26 mouse cellular contexts compared by ENCODE assay signal in genomic region chr17:75640575-75640974, GRCm38 (mm10).
A peak's percentile ranks its signal among the peaks of the same experiment; 100 is the strongest.
DNase-seq lines count a peak whose midpoint lies in the region; ATAC-seq and TF ChIP-seq lines count a peak whose summit lies in the region.
"Had no signal": no experiment of that assay in that cellular context is flagged by ENCODE, and none has a peak within 500 bp of the region (broad histone marks: within the 10 kb centered on the region; RNA-seq: fewer than 3 reads in every experiment).

No protein-coding gene starts in this region.

- no peaks in the 10 kb centered on the region for H3K9me3 ChIP-seq in forebrain, embryonic 12.5 days
- no peaks in the 10 kb centered on the region for H3K9me3 ChIP-seq in forebrain, embryonic 11.5 days (ENCODE audit: control insufficient read depth, low read length)
- H3K9me3 ChIP-seq in midbrain, embryonic 13.5 days = no peaks in the 10 kb centered on the region
- H3K9me3 ChIP-seq in midbrain, embryonic 10.5 days (replicated peaks) = no peaks in the 10 kb centered on the region
- H3K9me3 ChIP-seq in hindbrain, embryonic 12.5 days (replicated peaks) = no peaks in the 10 kb centered on the region
- H3K9me3 ChIP-seq: heart, embryonic 13.5 days; intestine, embryonic 15.5 days; limb, embryonic 13.5 days; neural tube, embryonic 15.5 days had no signal

- peak; percentile 11; the same call in 1 of the 2 replicates for ATAC-seq in forebrain, embryonic 12.5 days (ENCODE audit: low FRiP score)
- ATAC-seq in forebrain, embryonic 11.5 days (replicated peaks; ENCODE audit: low FRiP score) = no peak
- ATAC-seq in midbrain, embryonic 13.5 days = peak; percentile 67; the same call in 1 of the 2 replicates
- 0 out of 2 replicates have a peak, but pooled peaks have one; percentile 36 for ATAC-seq in hindbrain, embryonic 12.5 days (ENCODE audit: low FRiP score)
- ATAC-seq: intestine, embryonic 15.5 days had no signal

- H3K27me3 ChIP-seq in forebrain, embryonic 12.5 days = peaks cover 17% of the 10 kb centered on the region; the same call in 1 of the 2 replicates
- H3K27me3 ChIP-seq in forebrain, embryonic 11.5 days (ENCODE audit: control insufficient read depth, insufficient read depth, low read length) = no peaks in the 10 kb centered on the region; the same call in 1 of the 2 replicates
- H3K27me3 ChIP-seq in midbrain, embryonic 13.5 days = no peaks in the 10 kb centered on the region
- H3K27me3 ChIP-seq in midbrain, embryonic 10.5 days (ENCODE audit: low read depth, poor library complexity, severe bottlenecking) = no peaks in the 10 kb centered on the region
- no peaks in the 10 kb centered on the region for H3K27me3 ChIP-seq in hindbrain, embryonic 12.5 days
- no peaks in the 10 kb centered on the region for H3K27me3 ChIP-seq in myocyte (ENCODE audit: control insufficient read depth, insufficient read depth, insufficient read length)
- H3K27me3 ChIP-seq: heart, embryonic 13.5 days; intestine, embryonic 15.5 days; limb, embryonic 13.5 days; neural tube, embryonic 15.5 days had no signal

- no peak overlapping the region for H3K4me3 ChIP-seq in forebrain, embryonic 12.5 days (replicated peaks)
- H3K4me3 ChIP-seq in forebrain, embryonic 11.5 days (ENCODE audit: low read depth, low read length) = no peak overlapping the region
- H3K4me3 ChIP-seq in midbrain, embryonic 13.5 days (replicated peaks) = no peak overlapping the region
- no peak overlapping the region for H3K4me3 ChIP-seq in midbrain, embryonic 10.5 days
- H3K4me3 ChIP-seq in hindbrain, embryonic 12.5 days = no peak overlapping the region
- no peak overlapping the region for H3K4me3 ChIP-seq in myocyte
- H3K4me3 ChIP-seq: heart, adult 2 months; heart, embryonic 13.5 days; intestine, embryonic 15.5 days; layer of hippocampus, adult 2 months; left cerebral cortex, adult 2 months; limb, embryonic 13.5 days; neural tube, embryonic 15.5 days had no signal

- no peak overlapping the region for H3ac ChIP-seq in myocyte (ENCODE audit: control insufficient read depth, insufficient read length)

- WGBS in forebrain, embryonic 12.5 days = 62% methylated on average over 5 of the region's 5 CpGs
- 70% methylated on average over 5 of the region's 5 CpGs for WGBS in forebrain, embryonic 11.5 days
- WGBS in midbrain, embryonic 13.5 days = 43% methylated on average over 5 of the region's 5 CpGs
- 82% methylated on average over 5 of the region's 5 CpGs for WGBS in midbrain, embryonic 10.5 days
- WGBS in hindbrain, embryonic 12.5 days = 55% methylated on average over 5 of the region's 5 CpGs

- H3K4me1 ChIP-seq in forebrain, embryonic 12.5 days = peaks cover 10% of the 10 kb centered on the region
- no peaks in the 10 kb centered on the region for H3K4me1 ChIP-seq in forebrain, embryonic 11.5 days (replicated peaks; ENCODE audit: control insufficient read depth, insufficient read depth, low read length)
- peaks cover 10% of the 10 kb centered on the region for H3K4me1 ChIP-seq in midbrain, embryonic 13.5 days (replicated peaks)
- peaks cover 9% of the 10 kb centered on the region; the same call in 1 of the 2 replicates for H3K4me1 ChIP-seq in midbrain, embryonic 10.5 days
- H3K4me1 ChIP-seq in hindbrain, embryonic 12.5 days = peaks cover 9% of the 10 kb centered on the region; the same call in 1 of the 2 replicates
- H3K4me1 ChIP-seq: heart, embryonic 13.5 days; intestine, embryonic 15.5 days; limb, embryonic 13.5 days had no signal

- H3K27ac ChIP-seq in forebrain, embryonic 12.5 days = no peak overlapping the region
- H3K27ac ChIP-seq in forebrain, embryonic 11.5 days (ENCODE audit: low read depth, low read length) = no peak overlapping the region
- peak overlapping the region; percentile 44; the same call in 1 of the 2 replicates for H3K27ac ChIP-seq in midbrain, embryonic 13.5 days
- no peak overlapping the region for H3K27ac ChIP-seq in midbrain, embryonic 10.5 days (replicated peaks)
- H3K27ac ChIP-seq in hindbrain, embryonic 12.5 days = peak overlapping the region; percentile 23; the same call in 1 of the 2 replicates
- H3K27ac ChIP-seq: heart, adult 2 months; heart, embryonic 13.5 days; intestine, embryonic 15.5 days; layer of hippocampus, adult 2 months; left cerebral cortex, adult 2 months; limb, embryonic 13.5 days; neural tube, embryonic 15.5 days had no signal

- no peaks in the 10 kb centered on the region for H3K36me3 ChIP-seq in forebrain, embryonic 12.5 days (replicated peaks)
- H3K36me3 ChIP-seq in forebrain, embryonic 11.5 days (ENCODE audit: control insufficient read depth, insufficient read depth, low read length) = no peaks in the 10 kb centered on the region
- H3K36me3 ChIP-seq in midbrain, embryonic 13.5 days = no peaks in the 10 kb centered on the region
- H3K36me3 ChIP-seq in midbrain, embryonic 10.5 days = no peaks in the 10 kb centered on the region
- no peaks in the 10 kb centered on the region for H3K36me3 ChIP-seq in hindbrain, embryonic 12.5 days
- no peaks in the 10 kb centered on the region for H3K36me3 ChIP-seq in myocyte (ENCODE audit: control insufficient read depth, insufficient read depth)
- H3K36me3 ChIP-seq: G1E; heart, embryonic 13.5 days; intestine, embryonic 15.5 days; limb, embryonic 13.5 days; neural tube, embryonic 15.5 days had no signal

- no peaks in the 10 kb centered on the region for H3K79me2 ChIP-seq in myocyte (ENCODE audit: control insufficient read depth, insufficient read depth)

- H3K9ac ChIP-seq in forebrain, embryonic 12.5 days = no peak overlapping the region
- H3K9ac ChIP-seq in forebrain, embryonic 11.5 days (ENCODE audit: low read length) = no peak overlapping the region
- H3K9ac ChIP-seq in midbrain, embryonic 13.5 days (replicated peaks) = no peak overlapping the region
- no peak overlapping the region for H3K9ac ChIP-seq in hindbrain, embryonic 12.5 days
- H3K9ac ChIP-seq: heart, embryonic 13.5 days; intestine, embryonic 15.5 days; limb, embryonic 13.5 days; neural tube, embryonic 15.5 days had no signal

- no peak for TF ChIP-seq POLR2A in myocyte (IDR thresholded peaks at IDR 0.05; ENCODE audit: insufficient read length, low read depth)

- H3K4me2 ChIP-seq in forebrain, embryonic 12.5 days = no peak overlapping the region
- no peak overlapping the region for H3K4me2 ChIP-seq in forebrain, embryonic 11.5 days (ENCODE audit: low read depth, low read length, severe bottlenecking)
- no peak overlapping the region for H3K4me2 ChIP-seq in midbrain, embryonic 13.5 days (replicated peaks)
- H3K4me2 ChIP-seq in hindbrain, embryonic 12.5 days (replicated peaks) = no peak overlapping the region
- peak overlapping the region; percentile 64 for H3K4me2 ChIP-seq in myocyte (ENCODE audit: low read depth)
- H3K4me2 ChIP-seq: heart, embryonic 13.5 days; intestine, embryonic 15.5 days; limb, embryonic 13.5 days; liver, embryonic 11.5 days; neural tube, embryonic 15.5 days had no signal

- DNase-seq in forebrain, embryonic 11.5 days (ENCODE audit: low spot score) = no peak
- DNase-seq in midbrain, embryonic 10.5 days (ENCODE audit: low spot score) = no peak
- no peak for DNase-seq in adrenal gland, postnatal 36 days
- DNase-seq: adrenal gland, postnatal 10 days; cerebellum, adult 11-12 months; cerebellum, postnatal 25 days; heart, adult 2 months; heart, postnatal 10 days; kidney, adult 2 months; kidney, postnatal 36 days; lung, postnatal 36 days; retina, postnatal 1 day; right cerebral cortex, postnatal 14 days; thymus, postnatal 4 days had no signal

TF ChIP-seq in myocyte, 11 proteins besides CTCF, POLR2A, EP300 and RAD21:
- TF ChIP-seq USF1 (IDR thresholded peaks at IDR 0.05; ENCODE audit: low read depth) (no peak), MAX (IDR thresholded peaks at IDR 0.05; ENCODE audit: low read depth) (no peak), MYOD1 (IDR thresholded peaks at IDR 0.05; ENCODE audit: control insufficient read depth in 1 of 3, insufficient read length in 2 of 3, low read depth in 2 of 3) (no peak), TCF3 (IDR thresholded peaks at IDR 0.05; ENCODE audit: insufficient read length, low read depth) (no peak), E2F4 (IDR thresholded peaks at IDR 0.05; ENCODE audit: insufficient read depth) (no peak), MYOG (IDR thresholded peaks at IDR 0.05; ENCODE audit: control insufficient read depth in 1 of 3, insufficient read depth in 1 of 3, insufficient read length in 2 of 3, low read depth in 2 of 3) (no peak)

Comparison
In these comparisons a context has a peak if more than half of its experiments do, and no peak if none do; other contexts are left out.
1. H3K27ac ChIP-seq: peak in midbrain, embryonic 13.5 days (single experiment) and hindbrain, embryonic 12.5 days (single experiment); none in forebrain, embryonic 12.5 days (single experiment), forebrain, embryonic 11.5 days (single experiment) and midbrain, embryonic 10.5 days (single experiment).